Mouse (Mus musculus) C2C12 (cell line): ENCODE measurements around the gene Strip2.

Experiments
- CEBPB ChIP-seq: IDR thresholded peaks from one replicate; pipeline ENCODE4 v1.6.1; 2011; ENCODE audit warnings: low read depth, mild to moderate bottlenecking, control low read depth, moderate library complexity
- CTCF ChIP-seq: IDR thresholded peaks from one replicate; pipeline ENCODE4 v1.5.1; 2011; ENCODE audit not compliant: control insufficient read depth, insufficient read depth, insufficient read length
- MAX ChIP-seq: IDR thresholded peaks from one replicate; pipeline ENCODE4 v1.6.1; 2011; ENCODE audit warnings: mild to moderate bottlenecking, control low read depth
- MYOD1 ChIP-seq: IDR thresholded peaks from one replicate; pipeline ENCODE4 v1.6.1; 2011; ENCODE audit warnings: low read depth; ENCODE audit not compliant: control insufficient read depth, insufficient read length
- MYOG ChIP-seq: IDR thresholded peaks from one replicate; pipeline ENCODE4 v1.6.1; 2011; ENCODE audit not compliant: control insufficient read depth, insufficient read length; ENCODE audit errors: extremely low read depth

GRCm38 (mm10) chr6:29882870-29883269 lies 33.9 kb upstream of the Strip2 start:
- TF ChIP-seq MYOG (no peak), CTCF (no peak), MYOD1 (no peak), MAX (no peak), CEBPB (no peak)
